Mouse (Mus musculus) testis, adult 2 months (tissue): ENCODE measurements around the gene Dnajc7.

Experiments used
- CTCF ChIP-seq: fragments of 200-500 bp; IDR thresholded peaks from 2 replicates; pipeline ENCODE4 v1.5.1; 2012; ENCODE audit warnings: low read depth, mild to moderate bottlenecking, inconsistent platforms, low read length, moderate library complexity; ENCODE audit not compliant: control insufficient read depth, insufficient read depth, insufficient replicate concordance
- POLR2A ChIP-seq: fragments of 200-500 bp; IDR thresholded peaks from 2 replicates; pipeline ENCODE4 v1.6.1; 2012; ENCODE audit warnings: low read depth, mild to moderate bottlenecking, inconsistent platforms, low read length, moderate library complexity; ENCODE audit not compliant: control insufficient read depth

- peak; percentile 69; the same call in 1 of the 2 replicates for TF ChIP-seq CTCF
- no peak; the same call in 1 of the 2 replicates for TF ChIP-seq POLR2A
Measured at GRCm38 (mm10) chr11:100626701-100627195, 6.8 kb upstream of the Dnajc7 start.
